Mouse (Mus musculus): ENCODE measurements around the gene Bco2.

- TF ChIP-seq POLR2A (IDR thresholded peaks at IDR 0.05; ENCODE audit: extremely low read depth, insufficient read depth, low read length), result no peak
- no peak for TF ChIP-seq CTCF (IDR thresholded peaks at IDR 0.05; ENCODE audit: extremely low read depth, insufficient read depth, low read length)
Measured at GRCm38 (mm10) chr9:50561145-50561917, 6.3 kb upstream of the Bco2 start, which contains the start of gene Tex12.
